Comparison of ENCODE assay signal across 20 mouse cellular contexts in the genomic region with DNA sequence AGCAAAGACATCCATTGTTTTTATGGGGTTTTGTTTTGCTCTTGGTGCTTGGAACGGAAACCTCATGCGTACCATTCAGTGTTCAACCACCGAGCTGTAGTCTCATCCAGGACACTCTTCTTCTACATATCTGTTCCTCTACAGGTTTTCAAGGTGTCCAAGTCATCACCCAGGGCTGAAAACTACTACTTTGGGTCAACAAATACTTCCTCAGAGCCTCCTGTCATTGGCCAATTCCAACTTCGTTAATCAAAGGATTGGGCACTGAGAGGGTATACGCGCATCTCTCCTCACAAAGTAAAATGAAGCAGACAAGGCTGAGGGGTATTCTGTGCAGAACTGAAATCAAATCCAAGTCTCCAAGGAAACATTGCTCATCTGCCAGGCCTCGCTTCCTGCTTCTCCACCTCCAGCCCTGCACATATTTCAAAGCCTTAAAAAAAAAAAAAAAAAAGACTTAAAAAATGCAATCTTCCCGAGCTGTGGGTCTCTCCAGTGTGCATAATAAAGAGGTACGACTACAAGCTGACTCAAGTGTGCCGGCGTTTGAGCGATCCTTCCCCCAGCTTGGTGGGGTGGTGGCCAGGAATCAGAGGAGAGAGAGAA. TPM values are rescaled to one million over a fixed set of nuclear protein-coding genes. Genes with fewer than 3 reads are reported as not detected.
"Had no signal": no experiment of that assay in that cellular context is flagged by ENCODE, and none has a peak within 500 bp of the region (broad histone marks: within the 10 kb centered on the region; RNA-seq: fewer than 3 reads in every experiment).

No protein-coding gene starts in this region.

- H3K27me3 ChIP-seq: midbrain, embryonic 15.5 days; neural tube, embryonic 13.5 days had no signal

- H3K27ac ChIP-seq: limb, embryonic 10.5 days; midbrain, embryonic 10.5 days; midbrain, embryonic 15.5 days; neural tube, embryonic 13.5 days had no signal

- DNase-seq: kidney, adult 8-10 months; kidney, postnatal 25 days; lung, embryonic 14.5 days; lung, postnatal 10 days; retina, postnatal 1 day had no signal

- H3K4me3 ChIP-seq: limb, embryonic 10.5 days; midbrain, embryonic 10.5 days; midbrain, embryonic 15.5 days; neural tube, embryonic 13.5 days had no signal

- H3K36me3 ChIP-seq: limb, embryonic 10.5 days; midbrain, embryonic 10.5 days; midbrain, embryonic 15.5 days; neural tube, embryonic 13.5 days had no signal

- H3K4me2 ChIP-seq: liver, embryonic 11.5 days; lung, embryonic 14.5 days; midbrain, embryonic 15.5 days; neural tube, embryonic 13.5 days had no signal

- H3K4me1 ChIP-seq: midbrain, embryonic 10.5 days; midbrain, embryonic 15.5 days; neural tube, embryonic 13.5 days had no signal

- ATAC-seq: inflammation-experienced regulatory T-cells, adult 6 months; intestine, postnatal 0 days; midbrain, embryonic 15.5 days had no signal

- H3K9ac ChIP-seq: lung, embryonic 14.5 days; midbrain, embryonic 15.5 days; neural tube, embryonic 13.5 days had no signal

- H3K9me3 ChIP-seq: limb, embryonic 10.5 days; midbrain, embryonic 10.5 days; midbrain, embryonic 15.5 days; neural tube, embryonic 13.5 days had no signal

RNA-seq across cellular contexts. Expression of a gene that starts 23.6 kb away (rescaled TPM):
- total RNA-seq: left cerebral cortex, postnatal 10 days; megakaryocyte, adult 5-6 weeks had no signal
- polyA plus RNA-seq: intestine, postnatal 0 days; kidney, embryonic 16.5 days; limb, embryonic 10.5 days; limb, embryonic 14.5 days; liver, embryonic 11.5 days; liver, embryonic 16.5 days; lung, embryonic 14.5 days; midbrain, embryonic 10.5 days; neural tube, embryonic 13.5 days; small intestine, adult 2 months; stomach, embryonic 16.5 days; thymus, postnatal 0 days had no signal
